Mouse (Mus musculus): ENCODE measurements around the gene Fmo4.

DNA sequence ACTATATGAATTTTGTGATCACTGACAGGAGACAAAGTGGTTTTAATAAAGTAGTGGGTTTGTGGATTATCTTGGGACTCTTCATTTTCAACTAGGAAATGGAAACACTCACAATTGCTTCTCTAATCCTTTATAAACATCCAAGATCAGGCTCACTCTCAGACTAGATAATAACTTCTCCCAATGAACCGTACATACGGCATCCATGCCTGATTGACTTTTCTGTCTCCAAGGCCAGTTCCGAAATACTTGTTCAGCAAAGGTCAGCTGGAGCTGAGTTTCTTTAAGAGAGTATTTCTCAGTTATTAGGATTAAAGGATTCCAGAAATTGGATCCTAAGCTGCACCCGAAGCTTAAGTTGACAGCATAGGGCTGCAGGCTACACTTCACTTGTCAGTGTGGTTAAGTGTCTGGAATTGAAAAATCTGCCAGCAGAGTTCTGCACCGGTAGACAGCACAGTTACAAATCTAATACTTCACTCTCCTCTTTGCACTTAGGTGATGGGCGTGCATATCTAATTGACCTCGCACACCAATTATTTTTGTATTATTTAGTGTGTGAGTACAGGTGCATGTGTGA, 30.0 kb downstream of the Fmo4 start:
- TF ChIP-seq POLR2A (IDR thresholded peaks at IDR 0.05; ENCODE audit: borderline replicate concordance, extremely low read depth, insufficient read depth, insufficient read length, poor library complexity, severe bottlenecking), result no peak
- TF ChIP-seq CTCF (IDR thresholded peaks at IDR 0.05; ENCODE audit: borderline replicate concordance, extremely low read depth, insufficient read depth, insufficient read length), result no peak

Measured in brain, embryonic 14.5 days (tissue).